9 mouse cellular contexts compared by ENCODE assay signal in genomic region chr9:21937711-21938175, GRCm38 (mm10). TPM values are rescaled to one million over a fixed set of nuclear protein-coding genes. Genes with fewer than 3 reads are reported as not detected.
DNase-seq lines count a peak whose midpoint lies in the region; ATAC-seq and TF ChIP-seq lines count a peak whose summit lies in the region.
"Had no signal": no experiment of that assay in that cellular context is flagged by ENCODE, and none has a peak within 500 bp of the region (broad histone marks: within the 10 kb centered on the region; RNA-seq: fewer than 3 reads in every experiment).

No protein-coding gene starts in this region.

- WGBS in cerebellum, adult 2 months = 19% methylated on average over 4 of the region's 4 CpGs
- 71% methylated on average over 4 of the region's 4 CpGs for WGBS in lung, embryonic 15.5 days
- 78% methylated on average over 4 of the region's 4 CpGs for WGBS in intestine, embryonic 15.5 days
- WGBS in neural tube, embryonic 14.5 days = 65% methylated on average over 4 of the region's 4 CpGs

- no peak overlapping the region for H3K9ac ChIP-seq in lung, embryonic 15.5 days
- H3K9ac ChIP-seq in intestine, embryonic 15.5 days = no peak overlapping the region
- H3K9ac ChIP-seq in neural tube, embryonic 14.5 days (replicated peaks; ENCODE audit: low read depth, low read length) = peak overlapping the region; percentile 78

- H3K27ac ChIP-seq in cerebellum, adult 2 months (ENCODE audit: insufficient read depth, low read length) = no peak overlapping the region
- no peak overlapping the region for H3K27ac ChIP-seq in lung, embryonic 15.5 days
- no peak overlapping the region for H3K27ac ChIP-seq in intestine, embryonic 15.5 days
- H3K27ac ChIP-seq in neural tube, embryonic 14.5 days (ENCODE audit: low read depth, low read length) = no peak overlapping the region

- TF ChIP-seq CTCF in cerebellum, adult 2 months (IDR thresholded peaks at IDR 0.05; ENCODE audit: borderline replicate concordance, insufficient read depth, low read depth, low read length) = no peak

- no peak for TF ChIP-seq POLR2A in cerebellum, adult 2 months (IDR thresholded peaks at IDR 0.05; ENCODE audit: borderline replicate concordance, insufficient read depth, low read length)

- H3K4me2 ChIP-seq in lung, embryonic 15.5 days = peak overlapping the region; percentile 86
- peak overlapping the region; percentile 73; the same call in 1 of the 2 replicates for H3K4me2 ChIP-seq in intestine, embryonic 15.5 days (replicated peaks)
- H3K4me2 ChIP-seq in neural tube, embryonic 14.5 days (ENCODE audit: low read depth, low read length) = peak overlapping the region; percentile 60

- H3K9me3 ChIP-seq in lung, embryonic 15.5 days = no peaks in the 10 kb centered on the region
- no peaks in the 10 kb centered on the region for H3K9me3 ChIP-seq in intestine, embryonic 15.5 days
- H3K9me3 ChIP-seq in neural tube, embryonic 14.5 days (ENCODE audit: control insufficient read depth, low read length) = no peaks in the 10 kb centered on the region

- H3K27me3 ChIP-seq in cerebellum, adult 2 months (ENCODE audit: control insufficient read depth, insufficient read depth, low read length) = no peaks in the 10 kb centered on the region
- H3K27me3 ChIP-seq in lung, embryonic 15.5 days = no peaks in the 10 kb centered on the region
- H3K27me3 ChIP-seq in intestine, embryonic 15.5 days (replicated peaks) = no peaks in the 10 kb centered on the region
- no peaks in the 10 kb centered on the region for H3K27me3 ChIP-seq in neural tube, embryonic 14.5 days (ENCODE audit: control insufficient read depth, insufficient read depth, low read length)

- H3K4me3 ChIP-seq in cerebellum, adult 2 months (replicated peaks; ENCODE audit: insufficient read depth, low read depth, low read length) = peak overlapping the region; percentile 80
- H3K4me3 ChIP-seq in lung, embryonic 15.5 days = peak overlapping the region; percentile 60
- no peak overlapping the region for H3K4me3 ChIP-seq in intestine, embryonic 15.5 days (replicated peaks)
- H3K4me3 ChIP-seq in neural tube, embryonic 14.5 days (ENCODE audit: low read depth, low read length) = peak overlapping the region; percentile 81

- no peak for DNase-seq in cerebellum, adult 2 months
- DNase-seq in cerebellum, adult 18-20 months = no peak
- DNase-seq in lung, adult 18-20 months = no peak
- no peak for DNase-seq in kidney, postnatal 25 days
- no peak for DNase-seq in testis, postnatal 10 days (ENCODE audit: low spot score)
- DNase-seq: thymus, postnatal 4 days had no signal

- H3K36me3 ChIP-seq in lung, embryonic 15.5 days = no peaks in the 10 kb centered on the region
- H3K36me3 ChIP-seq in intestine, embryonic 15.5 days = no peaks in the 10 kb centered on the region
- H3K36me3 ChIP-seq in neural tube, embryonic 14.5 days (ENCODE audit: control insufficient read depth, insufficient read depth, low read length) = peaks cover 6% of the 10 kb centered on the region; the same call in 1 of the 2 replicates

- H3K4me1 ChIP-seq in cerebellum, adult 2 months (ENCODE audit: control insufficient read depth, insufficient read depth, low read length) = peaks cover 23% of the 10 kb centered on the region
- peaks cover 15% of the 10 kb centered on the region for H3K4me1 ChIP-seq in lung, embryonic 15.5 days
- 0 out of 2 replicates have a peak, but pooled peaks cover 6% of the 10 kb centered on the region for H3K4me1 ChIP-seq in intestine, embryonic 15.5 days (replicated peaks)
- H3K4me1 ChIP-seq in neural tube, embryonic 14.5 days (ENCODE audit: control insufficient read depth, insufficient read depth, low read length) = peaks cover 9% of the 10 kb centered on the region

- no peak for ATAC-seq in lung, embryonic 15.5 days (ENCODE audit: borderline replicate concordance, extremely low read depth, low FRiP score, low TSS enrichment)
- ATAC-seq in intestine, embryonic 15.5 days = no peak
- ATAC-seq in neural tube, embryonic 14.5 days (ENCODE audit: low read depth) = 0 out of 2 replicates have a peak, but pooled peaks have one; percentile 18

RNA-seq across cellular contexts. Expression of gene Plppr2, which starts 0.9 kb away (rescaled TPM):
- 97.5 and 106 TPM in 2 replicates for polyA plus RNA-seq in cerebellum, adult 2 months (2012; rRNA removed)
- 7.8 and 8.0 TPM in 2 replicates for polyA plus RNA-seq in lung, embryonic 15.5 days (2015; fragmentation: Nextera tagmentation; extraction: Ambion mirVana)
- polyA plus RNA-seq in intestine, embryonic 15.5 days (2015; fragmentation: Nextera tagmentation; extraction: Ambion mirVana) = 6.9 and 7.0 TPM in 2 replicates
- 83.5 and 89.6 TPM in 2 replicates for polyA plus RNA-seq in neural tube, embryonic 14.5 days (2014; fragmentation: Nextera tagmentation; extraction: Ambion mirVana)

RNA-seq across cellular contexts. Expression of gene Tmem205, which starts 10.4 kb away (rescaled TPM):
- 62.5 and 64.1 TPM in 2 replicates for polyA plus RNA-seq in cerebellum, adult 2 months (2012; rRNA removed)
- polyA plus RNA-seq in lung, embryonic 15.5 days (2015; fragmentation: Nextera tagmentation; extraction: Ambion mirVana) = 51.9 and 52.6 TPM in 2 replicates
- polyA plus RNA-seq in intestine, embryonic 15.5 days (2015; fragmentation: Nextera tagmentation; extraction: Ambion mirVana) = 71.7 and 81.7 TPM in 2 replicates
- 48.6 and 49.6 TPM in 2 replicates for polyA plus RNA-seq in neural tube, embryonic 14.5 days (2014; fragmentation: Nextera tagmentation; extraction: Ambion mirVana)

RNA-seq across cellular contexts. Expression of gene Ccdc159, which starts 10.5 kb away (rescaled TPM):
- polyA plus RNA-seq in cerebellum, adult 2 months (2012; rRNA removed) = 14.7 and 16.6 TPM in 2 replicates
- polyA plus RNA-seq in lung, embryonic 15.5 days (2015; fragmentation: Nextera tagmentation; extraction: Ambion mirVana) = 3.2 and 4.6 TPM in 2 replicates
- 3.1 and 4.2 TPM in 2 replicates for polyA plus RNA-seq in intestine, embryonic 15.5 days (2015; fragmentation: Nextera tagmentation; extraction: Ambion mirVana)
- 7.0 and 8.1 TPM in 2 replicates for polyA plus RNA-seq in neural tube, embryonic 14.5 days (2014; fragmentation: Nextera tagmentation; extraction: Ambion mirVana)

RNA-seq across cellular contexts. Expression of gene Swsap1, which starts 17.8 kb away (rescaled TPM):
- polyA plus RNA-seq in cerebellum, adult 2 months (2012; rRNA removed) = 12.2 and 12.8 TPM in 2 replicates
- polyA plus RNA-seq in lung, embryonic 15.5 days (2015; fragmentation: Nextera tagmentation; extraction: Ambion mirVana) = 6.5 and 6.7 TPM in 2 replicates
- 5.2 and 5.7 TPM in 2 replicates for polyA plus RNA-seq in intestine, embryonic 15.5 days (2015; fragmentation: Nextera tagmentation; extraction: Ambion mirVana)
- polyA plus RNA-seq in neural tube, embryonic 14.5 days (2014; fragmentation: Nextera tagmentation; extraction: Ambion mirVana) = 10.1 and 21.3 TPM in 2 replicates

RNA-seq across cellular contexts. Expression of gene Rab3d, which starts 19.8 kb away (rescaled TPM):
- 13.9 and 16.3 TPM in 2 replicates for polyA plus RNA-seq in cerebellum, adult 2 months (2012; rRNA removed)
- 15.3 and 20.2 TPM in 2 replicates for polyA plus RNA-seq in lung, embryonic 15.5 days (2015; fragmentation: Nextera tagmentation; extraction: Ambion mirVana)
- 34.6 and 41.9 TPM in 2 replicates for polyA plus RNA-seq in intestine, embryonic 15.5 days (2015; fragmentation: Nextera tagmentation; extraction: Ambion mirVana)
- polyA plus RNA-seq in neural tube, embryonic 14.5 days (2014; fragmentation: Nextera tagmentation; extraction: Ambion mirVana) = 12.0 and 21.4 TPM in 2 replicates
